Mouse (Mus musculus) v-Abl transformed pro-B cells (cell line): ENCODE data around the gene Rplp2.

Experiments used
- in situ Hi-C, 2 experiments: fragments of 400-800 bp; cut with MboI; formaldehyde crosslinking; loops; one replicate each; pipeline ENCODE4 v1.15.1; 2025; ENCODE audit not compliant: unreplicated experiment in 2 of 2

Rplp2 gene

DNA sequence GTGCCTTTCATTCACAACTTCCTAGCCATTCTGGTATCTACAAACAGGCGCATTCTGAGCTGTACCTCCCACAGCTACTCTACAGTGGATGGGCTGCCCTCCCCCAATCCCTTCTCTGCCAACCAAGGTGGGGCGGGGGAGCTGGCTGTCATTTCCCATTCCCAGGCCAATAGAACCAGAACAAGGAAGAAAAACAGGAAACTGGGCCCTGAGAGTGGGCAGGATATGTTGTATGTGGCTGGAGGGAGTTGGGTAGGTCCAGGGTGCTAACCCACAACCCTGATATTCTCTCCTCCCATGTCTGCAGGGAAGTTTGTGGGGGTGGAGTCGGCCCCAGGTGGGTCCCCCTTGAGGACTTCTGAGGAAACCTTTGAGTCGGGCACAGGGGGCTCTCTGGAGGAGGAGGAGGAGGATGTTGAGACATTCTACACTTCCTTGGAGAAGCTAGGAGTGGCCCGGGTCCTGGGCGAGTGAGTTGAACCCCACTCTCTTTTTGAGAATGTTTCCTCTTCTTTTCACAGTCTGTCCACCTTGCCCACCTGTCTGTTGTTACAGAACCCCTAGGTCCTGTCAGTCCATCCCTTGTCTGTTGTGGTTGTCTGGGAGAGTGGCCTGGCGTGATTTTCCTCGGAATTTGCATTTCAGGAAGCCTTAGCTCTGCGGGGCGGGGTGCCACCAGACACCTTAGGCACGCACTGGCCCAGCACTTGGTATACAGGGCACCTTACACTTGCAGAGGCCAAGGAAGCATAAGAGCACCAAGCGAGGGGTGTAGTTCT is 16.8 kb downstream of the Rplp2 start:
- in situ Hi-C loops, result no loop called here

DNA sequence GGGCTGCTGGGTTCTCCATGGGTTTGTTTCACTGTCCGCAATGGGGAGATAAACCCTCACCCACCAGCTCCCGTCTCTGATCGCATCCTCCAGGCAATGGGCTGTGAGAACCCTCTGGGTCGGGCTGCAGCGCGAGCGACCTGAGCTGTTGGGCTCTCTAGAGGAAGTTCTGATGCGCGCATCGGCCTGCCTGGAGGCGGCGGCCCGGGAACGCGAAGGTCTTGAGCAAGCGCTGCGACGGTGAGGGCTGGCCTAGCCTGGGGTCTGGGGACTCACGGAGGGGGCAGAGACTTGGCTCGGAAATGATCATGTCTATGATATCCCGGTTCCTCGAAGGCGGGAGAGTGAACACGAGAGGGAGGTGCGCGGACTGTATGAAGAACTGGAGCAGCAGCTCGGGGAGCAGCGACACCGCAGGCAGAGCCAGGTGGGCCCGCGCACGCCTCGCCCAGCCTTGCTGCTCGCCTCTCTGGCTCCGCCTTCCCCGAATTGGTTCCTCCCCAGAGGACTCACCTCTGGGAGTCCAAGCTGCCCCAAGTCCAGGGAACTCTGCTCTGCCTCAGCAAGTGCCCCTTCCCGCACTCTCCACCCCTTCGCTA is 17.5 kb downstream of the Rplp2 start:
- in situ Hi-C loops, result no loop called here

DNA sequence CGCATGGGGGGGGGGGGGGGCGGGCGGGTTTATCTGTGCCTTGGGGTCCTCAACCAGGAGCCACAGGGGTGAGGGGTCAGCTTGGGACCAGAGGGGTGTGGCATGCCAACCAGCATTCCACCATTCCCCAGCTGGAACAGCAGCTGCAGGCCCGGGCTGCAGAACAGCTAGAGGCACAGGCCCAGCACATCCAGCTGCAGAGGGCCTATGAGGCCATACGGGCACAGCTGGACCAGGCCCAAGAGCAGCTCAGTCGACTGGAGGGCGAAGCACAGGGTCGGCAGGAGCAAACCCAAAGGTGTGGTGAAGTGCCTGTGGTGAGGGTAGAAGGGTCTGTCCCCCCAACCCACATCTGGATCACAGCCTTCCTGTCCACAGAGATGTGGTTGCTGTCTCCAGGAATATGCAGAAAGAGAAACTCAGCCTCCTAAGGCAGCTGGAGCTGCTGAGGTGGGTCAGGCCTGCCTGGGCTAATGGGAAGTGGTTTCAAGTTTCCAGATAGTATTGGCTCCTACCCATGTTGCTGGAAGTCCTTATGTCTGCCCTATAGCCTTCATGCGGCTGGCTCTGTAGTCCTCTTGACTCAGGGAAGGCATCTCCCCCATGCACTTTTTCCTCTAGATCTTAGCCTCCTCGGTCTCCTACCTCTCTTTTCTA is 18.3 kb downstream of the Rplp2 start:
- in situ Hi-C loops, result no loop called here

DNA sequence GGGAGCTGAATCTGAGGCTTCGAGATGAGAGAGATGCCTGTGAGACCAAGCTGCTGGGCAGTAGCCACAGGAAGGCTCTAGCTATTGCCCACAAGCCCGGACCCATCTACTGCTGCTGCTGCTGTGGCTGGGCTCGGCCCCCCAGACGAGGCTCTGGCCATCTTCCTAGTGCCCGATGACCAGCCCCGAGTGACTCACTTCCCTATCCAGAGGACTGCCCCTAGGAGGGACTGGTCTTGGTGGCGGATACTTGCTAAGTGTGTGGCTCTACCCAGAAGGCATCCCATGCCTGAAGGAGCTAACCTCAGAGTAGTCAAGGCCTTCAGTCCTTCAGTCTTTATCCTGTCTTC is 18.9 kb downstream of the Rplp2 start:
- in situ Hi-C loops, result no loop called here

DNA sequence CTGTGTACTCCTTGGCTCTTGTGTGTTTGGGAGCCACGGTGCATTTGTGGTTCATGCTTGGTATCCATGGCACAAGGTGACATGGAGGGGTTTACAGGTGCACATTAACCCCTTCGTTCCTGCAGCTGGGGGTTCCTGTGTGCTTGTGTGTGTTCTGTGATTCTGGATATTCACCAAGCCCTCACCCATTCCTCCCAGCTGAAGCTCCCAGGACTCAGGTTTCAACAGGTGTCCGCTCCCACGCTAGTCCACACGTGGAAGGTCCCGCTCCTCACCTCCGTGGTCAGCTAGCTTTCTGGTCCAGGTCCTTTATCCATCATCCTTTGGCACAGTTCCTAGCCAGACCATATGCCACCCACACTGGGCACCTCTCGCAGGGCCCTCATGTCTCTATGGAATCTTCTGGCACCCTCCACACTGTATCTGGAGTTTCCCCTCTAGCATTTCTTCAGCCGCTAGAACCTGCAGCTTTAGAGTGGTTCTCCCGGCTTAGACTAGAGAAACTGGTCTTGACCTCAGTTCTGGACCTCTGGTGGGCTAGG is 19.5 kb downstream of the Rplp2 start:
- in situ Hi-C loops, result no loop called here

DNA sequence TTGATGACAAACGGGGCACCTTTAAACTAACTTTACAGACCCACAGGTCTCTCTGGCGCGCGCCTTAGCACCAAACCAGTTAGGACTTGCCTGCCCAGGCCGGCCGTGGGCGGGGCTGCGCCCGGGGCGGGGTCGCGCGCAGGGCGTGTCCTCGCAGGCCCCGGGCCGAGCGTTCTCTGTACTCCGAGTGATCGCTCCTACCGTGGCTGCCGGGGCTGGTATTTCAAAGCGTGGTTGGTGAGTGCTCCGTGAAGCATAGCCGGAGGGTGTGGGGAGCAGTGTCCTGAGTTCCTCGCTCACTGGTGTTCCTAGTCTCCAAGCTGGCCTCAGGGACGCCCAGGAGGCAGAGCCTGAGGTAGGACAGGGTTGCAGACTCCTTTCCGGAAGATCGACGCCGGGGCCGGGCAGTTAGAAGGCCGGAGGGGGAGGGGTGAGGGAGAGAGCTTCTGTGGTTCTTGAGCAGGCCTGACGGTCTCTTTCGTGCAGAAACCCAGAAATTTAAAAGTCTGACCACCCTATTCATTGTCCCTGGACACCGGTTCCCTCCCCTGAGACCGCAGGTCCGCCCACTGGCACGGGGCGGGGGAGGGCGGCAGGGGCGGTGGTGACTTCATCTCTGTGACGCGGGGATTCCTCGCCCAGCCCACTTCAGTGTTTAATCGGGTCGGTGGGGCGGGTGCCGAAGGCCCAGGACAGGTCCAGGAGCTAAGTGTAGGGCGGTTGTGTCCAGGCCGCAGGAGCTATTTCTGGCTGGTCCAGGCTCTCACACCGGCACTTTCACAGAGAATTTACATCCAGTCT is 20.3 kb downstream of the Rplp2 start, which contains the start of gene Cd151:
Gene Cd151 (plus strand): TSS at position 163 of the 801 bp plus-strand sequence.
- in situ Hi-C loops, result no loop called here

DNA sequence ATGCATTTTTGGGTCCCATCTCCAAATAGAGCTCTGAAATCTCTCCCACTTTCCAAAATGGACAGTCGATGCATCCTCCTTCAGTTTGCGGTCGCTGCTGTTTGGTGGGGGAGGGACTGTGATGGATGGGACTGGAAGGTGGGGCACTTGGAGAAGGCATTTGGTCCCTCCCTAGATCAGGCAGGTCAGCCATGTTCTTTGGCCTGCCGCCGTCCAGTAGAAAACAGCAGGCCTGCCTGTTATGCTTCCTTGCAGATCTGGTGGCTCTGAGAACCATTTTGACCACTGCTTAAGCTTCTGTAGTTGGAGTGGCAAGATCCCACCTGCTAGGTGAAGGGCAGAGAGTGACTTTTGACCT is 21.0 kb downstream of the Rplp2 start:
- in situ Hi-C loops, result no loop called here

DNA sequence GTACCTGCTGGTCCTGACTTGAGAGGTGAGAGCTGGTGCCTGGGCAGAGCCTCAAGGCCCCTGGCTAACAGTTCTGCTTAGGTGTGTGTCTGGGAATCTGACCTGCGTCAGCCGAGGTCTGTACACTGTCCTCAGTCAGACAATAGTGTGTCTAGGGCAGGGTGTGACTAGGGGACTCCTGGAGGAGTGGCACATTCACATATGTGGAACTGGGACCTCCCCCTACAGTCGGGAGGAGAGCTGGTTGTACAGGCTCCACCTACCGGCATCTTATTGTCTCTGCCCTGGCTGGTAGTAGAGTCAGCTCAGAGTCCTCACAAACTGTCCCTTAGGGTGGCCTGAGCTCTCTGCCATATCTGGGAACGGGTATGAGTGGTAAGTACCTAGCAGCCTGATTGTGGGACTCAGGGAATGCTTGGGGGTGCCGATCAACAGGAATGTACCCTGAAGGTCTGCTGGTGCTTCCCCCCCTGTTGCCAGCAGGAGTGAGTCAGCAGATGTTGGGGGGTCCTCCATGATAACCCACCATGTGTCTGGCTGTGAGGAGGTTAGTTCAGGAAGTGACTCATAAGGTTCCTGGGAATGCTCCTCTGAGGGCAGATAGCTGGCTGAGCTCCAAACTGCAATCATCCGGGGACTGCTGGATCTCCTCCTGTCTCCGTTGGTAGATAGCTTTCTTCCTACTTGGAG is 21.5 kb downstream of the Rplp2 start:
- in situ Hi-C loops, result no loop called here

DNA sequence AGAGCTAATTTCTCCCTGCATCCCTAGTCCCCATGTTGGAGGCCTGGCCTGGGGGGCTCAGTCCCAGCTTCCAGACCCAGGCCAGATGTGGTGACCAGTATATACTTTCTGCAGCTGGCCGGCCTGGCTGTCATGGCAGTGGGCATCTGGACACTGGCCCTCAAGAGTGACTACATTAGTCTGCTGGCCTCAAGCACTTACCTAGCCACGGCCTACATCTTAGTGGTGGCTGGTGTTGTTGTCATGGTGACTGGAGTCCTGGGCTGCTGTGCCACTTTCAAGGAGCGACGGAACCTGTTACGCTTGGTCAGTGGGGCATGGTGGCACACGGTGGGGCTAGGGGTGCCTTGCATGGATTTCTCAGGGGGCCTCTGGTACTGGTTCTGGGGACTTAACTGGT is 22.2 kb downstream of the Rplp2 start:
- in situ Hi-C loops, result no loop called here

DNA sequence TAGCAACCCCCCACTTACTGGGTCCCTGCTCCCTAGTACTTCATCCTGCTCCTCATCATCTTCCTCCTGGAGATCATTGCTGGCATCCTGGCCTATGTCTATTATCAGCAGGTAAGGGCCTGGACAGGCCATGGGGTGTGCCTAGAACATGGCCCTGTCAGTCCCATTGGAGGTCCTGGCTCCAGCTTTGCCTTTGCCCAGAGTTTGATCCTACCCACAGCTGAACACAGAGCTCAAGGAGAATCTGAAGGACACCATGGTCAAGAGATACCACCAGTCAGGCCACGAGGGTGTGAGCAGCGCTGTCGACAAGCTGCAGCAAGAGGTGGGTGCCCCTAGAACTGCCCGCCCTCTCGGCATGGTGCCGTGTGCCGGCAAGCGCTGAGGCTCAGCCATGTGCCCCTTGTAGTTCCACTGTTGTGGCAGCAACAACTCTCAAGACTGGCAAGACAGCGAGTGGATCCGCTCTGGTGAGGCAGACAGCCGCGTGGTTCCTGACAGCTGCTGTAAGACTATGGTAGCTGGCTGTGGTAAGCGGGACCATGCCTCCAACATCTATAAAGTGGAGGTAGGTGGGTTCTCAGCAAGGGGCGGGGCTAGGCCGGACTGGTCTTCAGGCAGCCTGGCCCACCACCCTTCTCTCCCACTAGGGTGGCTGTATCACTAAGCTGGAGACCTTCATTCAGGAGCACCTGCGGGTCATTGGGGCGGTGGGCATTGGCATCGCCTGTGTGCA is 22.9 kb downstream of the Rplp2 start:
- in situ Hi-C loops, result loop anchor here in 1 of 2 experiments (10.0 kb wide), 1 partner anchor 435 kb away; no protein-coding TSS in a partner anchor

DNA sequence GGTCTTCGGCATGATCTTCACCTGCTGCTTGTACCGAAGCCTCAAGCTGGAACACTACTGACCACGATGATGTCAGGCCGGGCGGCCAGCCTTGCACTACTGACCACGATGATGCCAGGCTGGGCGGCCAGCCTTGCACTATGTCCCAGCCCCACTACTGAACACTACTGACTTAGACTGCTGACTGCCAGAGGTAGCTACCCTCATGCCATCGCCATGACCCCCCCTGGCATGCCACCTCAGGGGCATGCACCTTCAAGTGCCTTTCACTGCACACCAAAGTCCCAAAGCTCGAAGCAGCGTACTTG is 23.4 kb downstream of the Rplp2 start:
- in situ Hi-C loops, result loop anchor here in 1 of 2 experiments (10.0 kb wide), 1 partner anchor 434 kb away; no protein-coding TSS in a partner anchor

DNA sequence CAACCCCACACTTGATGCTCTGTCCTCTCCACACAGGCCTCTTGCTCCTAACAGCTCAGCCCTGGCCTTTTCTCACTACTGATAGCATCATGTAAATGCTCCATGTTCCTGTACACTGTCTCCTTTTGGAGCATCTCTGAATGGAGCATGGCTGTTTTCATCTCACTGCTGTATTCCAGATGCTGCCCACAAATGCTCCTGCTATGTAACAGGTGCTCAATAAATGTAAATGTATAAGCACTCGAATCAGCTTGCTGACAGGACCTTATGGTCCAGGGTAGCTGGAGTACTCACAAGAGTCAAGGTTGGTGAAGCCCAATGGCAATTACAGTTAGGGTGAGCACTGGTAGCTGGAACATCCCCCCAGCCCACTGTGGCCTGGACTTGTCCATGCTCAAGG is 24.1 kb downstream of the Rplp2 start:
- in situ Hi-C loops, result loop anchor here in 1 of 2 experiments (10.0 kb wide), 1 partner anchor 434 kb away; no protein-coding TSS in a partner anchor

DNA sequence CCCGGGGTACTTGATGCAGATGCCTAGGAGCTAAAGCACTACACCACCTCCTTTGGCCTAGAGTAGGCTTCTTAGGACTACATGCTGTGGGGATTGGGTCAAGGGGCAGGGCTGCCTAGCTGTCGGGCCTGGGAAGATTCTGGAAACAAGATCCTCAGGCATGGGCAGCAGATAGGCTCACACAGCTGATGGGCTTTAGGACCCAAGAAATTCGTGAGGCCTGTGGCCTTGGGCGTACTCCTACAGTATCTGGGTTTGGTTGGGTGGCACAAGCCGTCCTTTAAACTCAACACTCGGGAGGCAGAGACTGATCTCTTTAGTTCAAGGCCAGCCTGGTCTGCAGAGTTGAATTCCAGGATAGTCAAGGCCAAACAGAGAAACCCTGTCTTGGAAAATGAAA is 25.1 kb downstream of the Rplp2 start:
- in situ Hi-C loops, result loop anchor here in 1 of 2 experiments (10.0 kb wide), 1 partner anchor 433 kb away; no protein-coding TSS in a partner anchor

DNA sequence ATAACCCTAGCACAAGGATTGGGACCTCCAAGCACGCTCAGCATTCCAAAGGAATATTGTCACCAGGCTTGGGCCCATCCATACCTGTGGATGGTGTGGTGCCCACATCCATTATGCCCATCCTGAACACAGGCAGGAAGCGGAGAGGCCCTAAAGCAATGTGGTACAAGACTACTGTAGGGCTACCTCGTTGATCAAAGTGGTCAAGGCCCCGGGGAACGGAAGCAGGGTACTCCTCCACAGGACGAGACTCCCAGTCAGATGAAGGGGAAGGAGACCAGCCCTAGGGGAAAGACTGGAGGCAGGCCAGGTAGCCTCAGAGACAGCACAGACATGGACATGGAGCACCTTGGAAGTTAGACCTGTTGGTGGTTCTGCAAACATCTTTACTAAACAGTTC is 25.6 kb downstream of the Rplp2 start:
- in situ Hi-C loops, result loop anchor here in 1 of 2 experiments (10.0 kb wide), 1 partner anchor 432 kb away; no protein-coding TSS in a partner anchor

DNA sequence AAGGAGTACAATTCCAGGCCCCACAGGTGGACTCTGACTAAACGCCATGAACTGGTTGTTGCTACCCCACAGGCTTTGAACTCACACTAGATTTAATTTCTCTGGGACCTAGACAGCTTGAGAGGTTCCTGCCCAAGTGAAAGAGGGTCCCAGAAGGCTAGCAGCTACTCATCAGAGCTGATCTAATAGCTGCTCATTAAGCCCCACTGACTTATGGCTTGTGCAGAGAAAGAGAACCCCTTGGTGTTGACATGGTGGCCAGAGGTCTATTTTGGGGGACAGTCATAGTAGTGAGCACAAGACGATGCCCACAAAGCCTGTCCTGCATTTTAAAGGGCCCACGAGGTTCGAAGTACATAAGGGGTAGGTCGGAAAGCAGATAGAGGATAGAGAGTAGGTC is 27.0 kb downstream of the Rplp2 start:
- in situ Hi-C loops, result loop anchor here in 1 of 2 experiments (10.0 kb wide), 1 partner anchor 431 kb away; no protein-coding TSS in a partner anchor

DNA sequence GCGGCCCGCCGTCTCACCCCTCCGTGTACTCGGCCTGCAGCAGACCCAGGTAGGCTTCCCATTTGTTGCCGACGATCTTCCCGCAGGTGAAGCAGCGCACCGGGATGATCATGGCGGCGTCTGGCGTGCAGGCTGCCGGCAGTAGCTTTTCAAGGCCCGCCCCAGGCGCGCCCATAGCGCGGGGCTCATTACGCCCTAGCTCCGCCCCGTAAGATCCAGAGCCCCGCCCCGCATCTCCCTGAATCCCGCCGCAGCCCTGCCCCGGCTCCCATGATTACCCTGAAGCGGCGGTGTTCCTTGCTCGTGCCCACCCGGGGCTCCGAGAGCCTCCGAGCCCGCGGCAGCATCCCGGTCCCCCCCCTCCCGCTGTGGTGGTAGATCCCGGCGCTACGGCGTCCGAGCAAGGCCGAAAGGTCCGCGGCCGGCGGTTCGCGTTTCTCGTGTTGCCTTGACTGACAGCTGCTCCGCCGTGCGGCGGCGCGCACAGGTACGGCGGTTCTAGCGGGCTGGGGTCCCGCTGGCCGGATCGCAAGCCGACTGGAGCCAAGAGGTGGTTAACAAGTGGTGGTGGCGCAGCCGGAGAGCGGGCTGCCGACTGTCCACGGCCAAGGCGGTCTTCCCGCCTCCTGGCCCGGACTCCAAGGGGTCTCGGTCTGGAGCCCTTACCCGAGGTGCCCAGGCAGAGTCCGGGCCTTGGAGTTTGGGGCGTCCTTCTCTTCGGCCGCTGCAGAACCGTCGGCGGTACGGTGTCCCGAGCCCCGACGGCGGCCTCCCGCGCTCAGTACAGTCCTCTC is 28.0 kb downstream of the Rplp2 start, which contains the start of the genes Polr2l and Tspan4:
Gene Polr2l (minus strand): TSS at position 122 of the 794 bp plus-strand sequence.
Gene Tspan4 (plus strand): TSS at position 230 of the 794 bp plus-strand sequence.
- in situ Hi-C loops, result loop anchor here (10.0 to 25.0 kb wide), 2 partner anchors 187 to 430 kb away; partner anchors contain the start of gene Muc6 (in 2 of the 2)

DNA sequence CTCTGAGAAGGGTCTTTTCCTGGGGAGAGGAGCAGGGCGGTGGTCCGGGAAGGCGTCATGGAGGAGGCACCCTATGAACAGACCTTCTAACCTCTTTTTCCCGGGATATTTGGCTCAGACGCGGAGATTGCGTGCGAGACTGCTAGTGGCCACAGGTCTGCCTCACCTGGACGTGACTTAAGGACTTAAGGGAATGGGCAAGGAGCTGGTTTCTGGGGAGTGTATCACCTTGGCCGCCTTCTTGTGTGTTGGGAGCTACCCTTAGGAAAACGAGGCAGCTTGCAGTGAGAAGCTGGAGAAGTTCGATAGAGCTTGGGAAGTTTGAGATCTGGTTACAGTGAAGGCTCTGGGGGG is 28.6 kb downstream of the Rplp2 start:
- in situ Hi-C loops, result loop anchor here (10.0 to 25.0 kb wide), 2 partner anchors 187 to 429 kb away; partner anchors contain the start of gene Muc6 (in 2 of the 2)
